Mouse (Mus musculus): ENCODE data around the gene Aco2. TPM values are rescaled to one million over a fixed set of nuclear protein-coding genes. Genes with fewer than 3 reads are reported as not detected.
"Not testable (repeated sequence)": the region's sequence is repeated elsewhere in the genome, so short reads cannot be mapped to it uniquely, and the experiment has no call there.

Aco2 gene
- total and polyA plus RNA-seq, 2 experiments from 2014 or later, result 298 to 536 TPM

DNA sequence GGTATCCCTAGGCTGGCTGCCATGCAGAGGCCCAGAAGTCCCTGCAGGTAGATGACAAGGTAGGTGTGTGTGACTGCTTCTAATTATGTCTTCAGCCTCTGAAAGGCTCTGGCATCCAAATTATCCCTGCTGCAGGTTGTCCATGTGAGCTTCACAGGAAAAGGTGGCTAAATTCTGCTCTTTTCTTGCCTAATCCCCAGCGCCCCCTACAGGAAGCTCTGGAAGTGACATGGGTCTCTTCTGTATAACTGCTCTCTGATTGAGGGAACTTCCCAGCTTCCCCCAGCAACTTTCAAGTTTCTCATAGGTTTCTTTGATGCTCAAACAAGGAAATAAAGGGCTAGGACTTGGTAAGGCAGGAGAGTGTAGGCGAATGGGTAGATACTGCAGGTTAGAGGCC is 32.8 kb downstream of the Aco2 start:
- Histone ChIP-seq H3K4me2 (ENCODE audit: low read depth, low read length) (no peak overlapping the region), H3K4me3 (ENCODE audit: low read length) (no peak overlapping the region), H3K27me3 (ENCODE audit: insufficient read depth, low read length) (no peaks in the 10 kb centered on the region), H3K4me1 (ENCODE audit: insufficient read depth, low read length) (no peaks in the 10 kb centered on the region), H3K9ac (replicated peaks; ENCODE audit: low read length) (no peak overlapping the region), H3K36me3 (ENCODE audit: insufficient read depth, low read length) (peaks cover 70% of the 10 kb centered on the region), H3K9me3 (ENCODE audit: low read length) (no peaks in the 10 kb centered on the region), H3K27ac (no peak overlapping the region)
- WGBS, result 31% methylated on average over 2 of the region's 2 CpGs
- DNase-seq (ENCODE audit: low spot score), result peak; percentile 84
- TF ChIP-seq CTCF (IDR thresholded peaks at IDR 0.05; ENCODE audit: low read depth), result peak; percentile 84
- ATAC-seq, result peak; percentile 57; the same call in 1 of the 2 replicates

DNA sequence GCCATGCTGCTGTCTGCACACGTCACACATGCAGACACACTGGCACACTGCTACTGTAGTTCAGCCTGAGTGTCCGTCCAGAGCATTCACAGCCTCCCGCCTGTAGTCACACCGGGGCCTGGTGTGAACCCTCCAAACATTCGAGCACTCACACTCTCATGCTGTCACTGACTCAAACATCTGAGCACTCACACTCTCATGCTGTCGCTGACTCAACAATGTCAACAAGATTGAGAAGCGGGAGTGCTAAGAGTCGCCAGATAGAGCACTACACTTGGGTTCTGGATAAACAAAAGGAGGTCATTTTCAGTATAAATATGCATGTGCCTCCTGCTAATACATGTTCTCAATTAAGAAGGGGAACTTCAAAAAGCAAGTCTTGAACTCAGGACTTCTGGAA is 35.8 kb downstream of the Aco2 start:
- Histone ChIP-seq H3K9ac (replicated peaks; ENCODE audit: low read length) (no peak overlapping the region), H3K36me3 (ENCODE audit: insufficient read depth, low read length) (peaks cover 80% of the 10 kb centered on the region), H3K27me3 (ENCODE audit: insufficient read depth, low read length) (no peaks in the 10 kb centered on the region), H3K27ac (no peak overlapping the region), H3K9me3 (ENCODE audit: low read length) (no peaks in the 10 kb centered on the region), H3K4me1 (ENCODE audit: insufficient read depth, low read length) (no peaks in the 10 kb centered on the region), H3K4me3 (ENCODE audit: low read length) (no peak overlapping the region), H3K4me2 (ENCODE audit: low read depth, low read length) (no peak overlapping the region)
- DNase-seq (ENCODE audit: low spot score) (no peak), ATAC-seq (no peak)
- no peak for TF ChIP-seq CTCF (IDR thresholded peaks at IDR 0.05; ENCODE audit: low read depth)
- WGBS, result 89% methylated on average over 8 of the region's 8 CpGs

DNA sequence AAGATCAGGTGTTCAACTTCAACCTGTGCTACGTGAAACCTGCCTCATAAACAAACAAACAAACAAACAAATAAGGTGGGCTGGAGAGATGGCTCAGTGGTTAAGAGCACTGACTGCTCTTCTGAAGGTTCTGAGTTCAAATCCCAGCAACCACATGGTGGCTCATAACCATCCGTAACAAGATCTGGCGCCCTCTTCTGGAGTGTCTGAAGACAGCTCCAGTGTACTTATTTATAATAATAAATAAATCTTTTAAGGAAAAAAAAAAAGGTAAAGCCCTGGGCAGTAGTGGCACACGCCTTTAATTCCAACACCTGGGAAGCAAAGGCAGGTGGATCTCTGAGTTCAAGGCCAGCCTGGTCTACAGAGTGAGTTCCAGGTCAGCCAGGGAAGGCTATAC is 36.7 kb downstream of the Aco2 start:
- WGBS, result 86% methylated on average over 4 of the region's 4 CpGs
- not testable (repeated sequence) for H3K27me3 ChIP-seq (ENCODE audit: insufficient read depth, low read length); H3K9ac ChIP-seq (replicated peaks; ENCODE audit: low read length); H3K4me1 ChIP-seq (ENCODE audit: insufficient read depth, low read length); H3K27ac ChIP-seq; H3K9me3 ChIP-seq (ENCODE audit: low read length); DNase-seq (ENCODE audit: low spot score); H3K4me2 ChIP-seq (ENCODE audit: low read depth, low read length); H3K4me3 ChIP-seq (ENCODE audit: low read length); ATAC-seq
- peak; percentile 18; the same call in 1 of the 2 replicates for TF ChIP-seq CTCF (IDR thresholded peaks at IDR 0.05; ENCODE audit: low read depth)
- peaks cover 82% of the 10 kb centered on the region for H3K36me3 ChIP-seq (ENCODE audit: insufficient read depth, low read length)

DNA sequence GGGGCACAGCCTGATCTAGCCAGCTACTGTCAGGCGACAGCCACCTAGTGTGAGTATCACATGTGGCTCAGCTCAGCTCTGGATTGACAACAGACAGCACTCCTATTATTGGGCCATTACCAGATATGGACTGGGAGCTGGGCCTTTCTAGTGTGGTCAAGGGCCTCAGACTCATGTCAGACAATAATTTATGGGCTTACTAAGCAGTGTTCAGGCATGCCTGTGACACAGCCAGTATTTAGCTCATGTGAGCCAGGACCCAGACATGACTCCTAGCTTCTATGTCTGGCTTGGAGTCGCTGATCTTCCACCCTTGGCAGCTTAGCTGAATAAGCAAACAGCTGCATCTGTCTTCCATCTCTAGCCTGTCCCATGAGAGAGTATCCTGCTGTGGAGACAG is 40.4 kb downstream of the Aco2 start:
- Histone ChIP-seq H3K9ac (replicated peaks; ENCODE audit: low read length) (no peak overlapping the region), H3K9me3 (ENCODE audit: low read length) (no peaks in the 10 kb centered on the region), H3K27ac (no peak overlapping the region), H3K4me1 (ENCODE audit: insufficient read depth, low read length) (no peaks in the 10 kb centered on the region), H3K4me3 (ENCODE audit: low read length) (no peak overlapping the region), H3K27me3 (ENCODE audit: insufficient read depth, low read length) (no peaks in the 10 kb centered on the region), H3K4me2 (ENCODE audit: low read depth, low read length) (no peak overlapping the region), H3K36me3 (ENCODE audit: insufficient read depth, low read length) (peaks cover 88% of the 10 kb centered on the region)
- TF ChIP-seq CTCF (IDR thresholded peaks at IDR 0.05; ENCODE audit: low read depth), result no peak
- WGBS, result 77% methylated on average over 2 of the region's 2 CpGs
- ATAC-seq (no peak), DNase-seq (ENCODE audit: low spot score) (no peak)

DNA sequence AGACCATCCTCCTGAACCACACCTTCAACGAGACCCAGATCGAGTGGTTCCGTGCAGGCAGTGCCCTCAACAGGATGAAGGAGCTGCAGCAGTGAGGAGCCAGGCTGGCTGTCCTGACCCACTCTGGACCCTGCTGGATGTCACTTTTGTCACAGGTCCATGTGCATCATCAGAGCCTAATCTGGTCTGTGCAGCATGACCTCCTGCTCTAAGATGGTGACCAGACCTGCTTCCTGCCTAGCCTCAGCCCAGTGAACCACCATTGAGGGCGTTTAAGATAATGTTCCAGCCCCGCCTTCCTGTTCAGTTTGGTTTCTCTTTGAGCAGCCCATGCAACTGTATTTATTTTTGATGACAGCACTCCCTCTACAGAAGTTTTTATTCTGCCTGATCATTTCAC is 42.6 kb downstream of the Aco2 start:
- Histone ChIP-seq H3K9ac (replicated peaks; ENCODE audit: low read length) (no peak overlapping the region), H3K4me1 (ENCODE audit: insufficient read depth, low read length) (0 out of 2 replicates have a peak, but pooled peaks cover 3% of the 10 kb centered on the region), H3K4me2 (ENCODE audit: low read depth, low read length) (no peak overlapping the region), H3K9me3 (ENCODE audit: low read length) (no peaks in the 10 kb centered on the region), H3K4me3 (ENCODE audit: low read length) (no peak overlapping the region), H3K27me3 (ENCODE audit: insufficient read depth, low read length) (no peaks in the 10 kb centered on the region), H3K36me3 (ENCODE audit: insufficient read depth, low read length) (peaks cover 70% of the 10 kb centered on the region), H3K27ac (no peak overlapping the region)
- no peak for TF ChIP-seq CTCF (IDR thresholded peaks at IDR 0.05; ENCODE audit: low read depth)
- DNase-seq (ENCODE audit: low spot score), result no peak
- 87% methylated on average over 5 of the region's 5 CpGs for WGBS
- no peak for ATAC-seq

DNA sequence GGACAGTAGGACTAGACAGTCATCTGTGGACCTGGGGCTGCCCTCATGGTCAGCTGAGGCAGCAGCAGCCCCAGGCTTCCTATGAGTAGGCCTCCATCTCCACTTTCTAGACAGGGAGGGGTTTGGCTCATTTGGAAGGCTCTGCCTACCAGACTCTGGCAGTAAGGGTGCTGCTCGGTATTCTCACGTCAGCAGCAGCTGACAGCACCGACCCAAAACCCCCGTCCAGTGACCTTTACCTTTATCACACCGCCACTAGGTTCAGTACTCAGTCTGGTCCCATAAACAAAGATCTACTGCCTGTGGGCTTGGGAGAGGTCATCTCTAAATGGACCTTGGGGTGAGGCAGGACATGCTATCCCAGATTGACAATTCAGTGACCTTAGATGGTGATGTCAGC is 43.6 kb downstream of the Aco2 start:
- H3K36me3 ChIP-seq (ENCODE audit: insufficient read depth, low read length), result peaks cover 62% of the 10 kb centered on the region
- no peak overlapping the region for H3K9ac ChIP-seq (replicated peaks; ENCODE audit: low read length)
- TF ChIP-seq CTCF (IDR thresholded peaks at IDR 0.05; ENCODE audit: low read depth), result no peak
- no peak overlapping the region for H3K27ac ChIP-seq
- H3K4me1 ChIP-seq (ENCODE audit: insufficient read depth, low read length), result 0 out of 2 replicates have a peak, but pooled peaks cover 3% of the 10 kb centered on the region
- H3K27me3 ChIP-seq (ENCODE audit: insufficient read depth, low read length), result no peaks in the 10 kb centered on the region
- WGBS, result 85% methylated on average over 5 of the region's 5 CpGs
- H3K4me3 ChIP-seq (ENCODE audit: low read length), result no peak overlapping the region
- no peak for ATAC-seq
- no peak for DNase-seq (ENCODE audit: low spot score)
- no peaks in the 10 kb centered on the region for H3K9me3 ChIP-seq (ENCODE audit: low read length)
- H3K4me2 ChIP-seq (ENCODE audit: low read depth, low read length), result no peak overlapping the region

DNA sequence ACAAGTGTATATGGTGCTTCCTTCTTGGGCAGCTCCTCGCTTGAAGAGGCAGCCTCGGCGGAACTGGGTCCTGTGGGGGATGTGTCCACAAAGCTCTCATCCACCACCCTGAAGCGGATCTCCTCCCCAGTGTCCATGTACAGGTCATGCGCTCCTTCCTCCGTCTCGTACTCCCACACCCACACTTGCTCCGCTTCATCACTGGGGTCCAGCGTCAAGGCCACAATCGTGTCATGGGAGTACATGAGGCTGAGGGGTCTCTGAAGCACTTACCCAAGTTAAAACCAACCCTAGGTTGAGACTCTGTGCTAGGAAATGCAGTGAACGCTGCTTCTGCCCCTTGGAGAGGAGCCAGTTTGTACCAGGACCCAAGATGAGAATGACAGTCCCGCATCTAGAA is 45.1 kb downstream of the Aco2 start:
- ATAC-seq (no peak), DNase-seq (ENCODE audit: low spot score) (no peak)
- Histone ChIP-seq H3K36me3 (ENCODE audit: insufficient read depth, low read length) (peaks cover 47% of the 10 kb centered on the region), H3K4me2 (ENCODE audit: low read depth, low read length) (no peak overlapping the region), H3K27me3 (ENCODE audit: insufficient read depth, low read length) (no peaks in the 10 kb centered on the region), H3K9me3 (ENCODE audit: low read length) (no peaks in the 10 kb centered on the region), H3K27ac (no peak overlapping the region), H3K4me1 (ENCODE audit: insufficient read depth, low read length) (0 out of 2 replicates have a peak, but pooled peaks cover 3% of the 10 kb centered on the region), H3K4me3 (ENCODE audit: low read length) (no peak overlapping the region), H3K9ac (replicated peaks; ENCODE audit: low read length) (no peak overlapping the region)
- WGBS, result 88% methylated on average over 12 of the region's 12 CpGs
- no peak for TF ChIP-seq CTCF (IDR thresholded peaks at IDR 0.05; ENCODE audit: low read depth)

Data from hindbrain, postnatal 0 days (tissue).